Mouse (Mus musculus): Measurements from ENCODE around the gene Sprtn.

GRCm38 (mm10) chr8:124903198-124903597 lies 5.5 kb downstream of the Sprtn start:
- no peak for TF ChIP-seq CTCF (IDR thresholded peaks at IDR 0.05; ENCODE audit: extremely low read depth, insufficient read length, insufficient replicate concordance, low read depth, low read length)
- no peak for TF ChIP-seq POLR2A (IDR thresholded peaks at IDR 0.05; ENCODE audit: low read depth, low read length)
